ENCODE assay signal across 18 mouse cellular contexts in the genomic region with DNA sequence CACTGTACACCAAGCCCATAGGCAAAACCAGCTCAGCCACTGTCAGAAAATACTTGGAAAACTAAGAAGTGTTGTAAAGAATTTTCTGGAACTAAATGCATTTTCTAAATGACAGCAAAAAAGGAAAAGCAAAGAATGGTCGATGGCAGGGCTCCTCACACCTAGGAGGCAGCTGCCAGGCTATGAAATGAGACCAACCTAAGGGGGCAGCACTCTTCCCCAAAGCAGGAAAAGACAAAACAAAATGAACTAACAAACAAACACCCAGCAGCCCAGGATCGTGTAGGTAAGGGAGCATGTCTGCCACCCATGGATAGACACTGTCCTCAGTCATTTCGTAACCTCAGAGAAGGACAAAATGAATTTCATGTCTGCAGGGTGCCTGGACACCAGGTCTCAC. TPM values are rescaled to one million over a fixed set of nuclear protein-coding genes. Genes with fewer than 3 reads are reported as not detected.
"Had no signal": no experiment of that assay in that cellular context is flagged by ENCODE, and none has a peak within 500 bp of the region (broad histone marks: within the 10 kb centered on the region; RNA-seq: fewer than 3 reads in every experiment).

No protein-coding gene starts in this region.

- H3K4me3 ChIP-seq: intestine, embryonic 15.5 days; liver, embryonic 13.5 days; megakaryocyte, embryonic 14.5 days; midbrain, embryonic 15.5 days; neural tube, embryonic 12.5 days had no signal

- H3K4me2 ChIP-seq: intestine, embryonic 15.5 days; liver, embryonic 13.5 days; midbrain, embryonic 11.5 days; midbrain, embryonic 15.5 days; neural tube, embryonic 12.5 days had no signal

- H3K27ac ChIP-seq: intestine, embryonic 15.5 days; liver, embryonic 13.5 days; macrophage; midbrain, embryonic 15.5 days; neural tube, embryonic 12.5 days had no signal

- DNase-seq: kidney, adult 8-10 months; kidney, postnatal 25 days; layer of hippocampus, adult 9-11 months; liver; liver, embryonic 13.5 days; liver, postnatal 0 days; thymus, adult 2 months; thymus, postnatal 25 days had no signal

- H3K9me3 ChIP-seq: intestine, embryonic 15.5 days; liver, embryonic 13.5 days; megakaryocyte, embryonic 14.5 days; midbrain, embryonic 15.5 days; neural tube, embryonic 12.5 days had no signal

- H3K9ac ChIP-seq: intestine, embryonic 15.5 days; liver, embryonic 13.5 days; liver, postnatal 0 days; midbrain, embryonic 15.5 days; neural tube, embryonic 12.5 days had no signal

- ATAC-seq: intestine, embryonic 15.5 days; liver, postnatal 0 days; midbrain, embryonic 15.5 days had no signal

- H3K27me3 ChIP-seq: intestine, embryonic 15.5 days; midbrain, embryonic 15.5 days; neural tube, embryonic 12.5 days had no signal

- H3K4me1 ChIP-seq: intestine, embryonic 15.5 days; midbrain, embryonic 15.5 days; neural tube, embryonic 12.5 days had no signal

RNA-seq across cellular contexts. Expression of a gene that starts 37.4 kb away (rescaled TPM):
- total RNA-seq: monocyte, adult 5-6 weeks; neutrophil, adult 5-6 weeks had no signal
- polyA plus RNA-seq: limb, embryonic 11.5 days; liver, embryonic 13.5 days; macrophage; midbrain, embryonic 11.5 days; midbrain, embryonic 15.5 days; neural tube, embryonic 12.5 days; testis, adult 2 months had no signal
